Mouse (Mus musculus) intestine, embryonic 16.5 days (tissue): ENCODE measurements around the gene Il33. TPM values are rescaled to one million over a fixed set of nuclear protein-coding genes. Genes with fewer than 3 reads are reported as not detected.

Source experiments
- ATAC-seq: fragments of 200-750 bp; cut with Nextera tagmentation; 2 replicates; pipeline ENCODE4 v1.8.0; 2017; ENCODE audit warnings: moderate TSS enrichment, moderate library complexity
- H3K27ac ChIP-seq: fragments of 300-500 bp; sonication (generic); 2 replicates; pipeline ENCODE4 v1.5.1; 2014; ENCODE audit warnings: mild to moderate bottlenecking, low read length
- H3K27me3 ChIP-seq: fragments of 300-500 bp; sonication (generic); replicated peaks from 2 replicates; pipeline ENCODE4 v1.6.1; 2014; ENCODE audit warnings: low read length, control low read depth, mixed read lengths; ENCODE audit not compliant: control insufficient read depth, insufficient read depth
- H3K36me3 ChIP-seq: fragments of 300-500 bp; sonication (generic); 2 replicates; pipeline ENCODE4 v1.6.1; 2014; ENCODE audit warnings: low read length, control low read depth; ENCODE audit not compliant: control insufficient read depth, insufficient read depth
- H3K4me1 ChIP-seq: fragments of 300-500 bp; sonication (generic); 2 replicates; pipeline ENCODE4 v1.6.1; 2014; ENCODE audit warnings: low read length, control low read depth, mixed read lengths; ENCODE audit not compliant: control insufficient read depth, insufficient read depth
- H3K4me2 ChIP-seq: fragments of 300-500 bp; sonication (generic); 2 replicates; pipeline ENCODE4 v1.6.1; 2014; ENCODE audit warnings: low read depth, low read length, control low read depth
- H3K4me3 ChIP-seq: fragments of 300-500 bp; sonication (generic); 2 replicates; pipeline ENCODE4 v1.5.1; 2014; ENCODE audit warnings: mild to moderate bottlenecking, low read length
- H3K9ac ChIP-seq: fragments of 300-500 bp; sonication (generic); 2 replicates; pipeline ENCODE4 v1.6.1; 2014; ENCODE audit warnings: low read depth, low read length
- H3K9me3 ChIP-seq: fragments of 300-500 bp; sonication (generic); 2 replicates; pipeline ENCODE4 v1.6.1; 2016; ENCODE audit warnings: low read length, control low read depth; ENCODE audit not compliant: control insufficient read depth
- WGBS: fragments of 180-500 bp; shearing (Covaris S2); extraction: QIAGEN DNeasy Blood & Tissue Kit; methylation state at CpG from one replicate; pipeline ENCODE4 v1.1.7; 2014; 5-methylcytosine and 5-hydroxymethylcytosine counted together
- polyA plus RNA-seq: library from polyadenylated mRNA; unstranded; fragments of >200 nt; fragmentation: Nextera tagmentation; extraction: Ambion mirVana; gene quantifications from 2 replicates; pipeline ENCODE4 v1.2.1, GENCODE M21; 2015

The Il33 gene
- polyA plus RNA-seq, 1 experiment from 2014 or later = 17.4 TPM

GRCm38 (mm10) chr19:30003621-30004020 lies 78.7 kb downstream of the Il33 start, which contains the start of gene Trpd52l3:
TSS of gene Trpd52l3 (plus strand) at chr19:30003790.
- ATAC-seq = no peak
- Histone ChIP-seq H3K36me3 (no peaks in the 10 kb centered on the region), H3K9me3 (no peaks in the 10 kb centered on the region), H3K4me3 (no peak within 1 kb of the TSS), H3K4me2 (no peak within 1 kb of the TSS), H3K27me3 (no peaks in the 10 kb centered on the region), H3K4me1 (no peaks in the 10 kb centered on the region), H3K9ac (no peak within 1 kb of the TSS), H3K27ac (no peak within 1 kb of the TSS)
- 95% methylated on average over 9 of the region's 9 CpGs for WGBS

- ATAC-seq = no peak
These were observed 81.5 kb downstream of the Il33 start for GRCm38 (mm10) chr19:30006371-30006770.

More at GRCm38 (mm10) chr19:30006371-30006770, 81.5 kb downstream of the Il33 start:
- peaks cover 5% of the 10 kb centered on the region; the same call in 1 of the 2 replicates for H3K4me1 ChIP-seq
- no peak overlapping the region for H3K9ac ChIP-seq
- no peaks in the 10 kb centered on the region for H3K27me3 ChIP-seq
- H3K4me3 ChIP-seq = no peak overlapping the region
- no peak overlapping the region for H3K27ac ChIP-seq
- H3K4me2 ChIP-seq = no peak overlapping the region
- H3K9me3 ChIP-seq = no peaks in the 10 kb centered on the region
- no peaks in the 10 kb centered on the region for H3K36me3 ChIP-seq
- WGBS = 69% methylated on average over 3 of the region's 3 CpGs

Other genes starting within 250 kb of the Il33 start
- gene Mlana, start 227.3 kb upstream of the Il33 start, polyA plus RNA-seq = not detected in 2 replicates
- 2.4 and 2.7 TPM in 2 replicates for gene 9930021J03Rik, start 119.1 kb upstream of the Il33 start, polyA plus RNA-seq
- 9.9 and 10.7 TPM in 2 replicates for gene Ranbp6, start 112.1 kb upstream of the Il33 start, polyA plus RNA-seq
- gene Trpd52l3, start 78.7 kb downstream of the Il33 start, polyA plus RNA-seq = not detected in 2 replicates
- 39.4 and 43.2 TPM in 2 replicates for gene Uhrf2, start 105.4 kb downstream of the Il33 start, polyA plus RNA-seq